Comparison of ENCODE assay signal across 9 mouse cellular contexts in genomic region chr7:67514893-67515292, GRCm38 (mm10).
DNase-seq lines count a peak whose midpoint lies in the region; ATAC-seq and TF ChIP-seq lines count a peak whose summit lies in the region.
"Had no signal": no experiment of that assay in that cellular context is flagged by ENCODE, and none has a peak within 500 bp of the region (broad histone marks: within the 10 kb centered on the region; RNA-seq: fewer than 3 reads in every experiment).

No protein-coding gene starts in this region.

- 23% methylated on average over 10 of the region's 10 CpGs for WGBS in small intestine, adult 2 months
- 54% methylated on average over 10 of the region's 10 CpGs for WGBS in midbrain, embryonic 11.5 days

- no peaks in the 10 kb centered on the region for H3K27me3 ChIP-seq in small intestine, adult 2 months (ENCODE audit: control insufficient read depth, insufficient read depth, low read length)
- H3K27me3 ChIP-seq in midbrain, embryonic 11.5 days (ENCODE audit: control insufficient read depth, insufficient read depth, low read length) = no peaks in the 10 kb centered on the region

- H3K9ac ChIP-seq in midbrain, embryonic 11.5 days (ENCODE audit: low read length) = no peak overlapping the region

- peaks cover 10% of the 10 kb centered on the region for H3K4me1 ChIP-seq in small intestine, adult 2 months (ENCODE audit: control insufficient read depth, insufficient read depth, insufficient read length, low read length)
- H3K4me1 ChIP-seq in midbrain, embryonic 11.5 days (ENCODE audit: control insufficient read depth, insufficient read depth, low read length) = no peaks in the 10 kb centered on the region

- no peaks in the 10 kb centered on the region for H3K36me3 ChIP-seq in small intestine, adult 2 months (ENCODE audit: control insufficient read depth, insufficient read depth, low read length)
- no peaks in the 10 kb centered on the region for H3K36me3 ChIP-seq in midbrain, embryonic 11.5 days (ENCODE audit: control insufficient read depth, insufficient read depth, low read length)

- H3K4me2 ChIP-seq in midbrain, embryonic 11.5 days = no peak overlapping the region

- no peak for TF ChIP-seq CTCF in layer of hippocampus, adult 2 months (conservative IDR thresholded peaks at IDR 0.05)
- no peak for TF ChIP-seq CTCF in small intestine, adult 2 months (IDR thresholded peaks at IDR 0.05; ENCODE audit: extremely low read depth, insufficient read length, insufficient replicate concordance, low read depth, low read length)

- H3K27ac ChIP-seq in layer of hippocampus, adult 2 months = peak overlapping the region; percentile 78
- H3K27ac ChIP-seq in small intestine, adult 2 months (ENCODE audit: insufficient read depth, low read depth, low read length) = peak overlapping the region; percentile 77
- no peak overlapping the region for H3K27ac ChIP-seq in midbrain, embryonic 11.5 days (ENCODE audit: low read depth, low read length)

- TF ChIP-seq POLR2A in small intestine, adult 2 months (IDR thresholded peaks at IDR 0.05; ENCODE audit: low read depth, low read length) = no peak; the same call in 1 of the 2 replicates

- no peak for DNase-seq in layer of hippocampus, adult 2 months (ENCODE audit: low spot score in 2 of 2)
- DNase-seq in layer of hippocampus, postnatal 25 days (ENCODE audit: extremely low spot score in 1 of 2, low spot score in 1 of 2) = no peak
- peak; percentile 58 for DNase-seq in heart, adult 8-10 months (ENCODE audit: low spot score)
- peak; percentile 91 for DNase-seq in kidney, adult 9 months
- no peak for DNase-seq in frontal cortex, postnatal 14 days (ENCODE audit: low spot score in 2 of 2)
- DNase-seq in midbrain, embryonic 11.5 days (ENCODE audit: low spot score, missing footprints) = no peak
- no peak for DNase-seq in adrenal gland, adult 2 months
- DNase-seq: spleen, adult 18-20 months had no signal

- no peaks in the 10 kb centered on the region for H3K9me3 ChIP-seq in midbrain, embryonic 11.5 days (ENCODE audit: control insufficient read depth, low read length)

- no peak for ATAC-seq in midbrain, embryonic 11.5 days (ENCODE audit: low FRiP score)

- no peak overlapping the region for H3K4me3 ChIP-seq in layer of hippocampus, adult 2 months
- H3K4me3 ChIP-seq in small intestine, adult 2 months (ENCODE audit: low read depth, low read length) = no peak overlapping the region
- H3K4me3 ChIP-seq in midbrain, embryonic 11.5 days (ENCODE audit: low read depth, low read length) = no peak overlapping the region

Comparison
In these comparisons a context has a peak if more than half of its experiments do, and no peak if none do; other contexts are left out.
1. DNase-seq: peak in heart, adult 8-10 months (single experiment) and kidney, adult 9 months (single experiment); none in layer of hippocampus, adult 2 months (0 of 2), layer of hippocampus, postnatal 25 days (0 of 2), frontal cortex, postnatal 14 days (0 of 2), midbrain, embryonic 11.5 days (single experiment) and adrenal gland, adult 2 months (single experiment).